Comparison of ENCODE assay signal across 12 mouse cellular contexts in genomic region chr7:49000816-49001215, GRCm38 (mm10).
DNase-seq lines count a peak whose midpoint lies in the region; ATAC-seq lines count a peak whose summit lies in the region.
"Had no signal": no experiment of that assay in that cellular context is flagged by ENCODE, and none has a peak within 500 bp of the region (broad histone marks: within the 10 kb centered on the region; RNA-seq: fewer than 3 reads in every experiment).

No protein-coding gene starts in this region.

- DNase-seq in layer of hippocampus, adult 11-12 months (ENCODE audit: low spot score): peak; percentile 55
- no peak for DNase-seq in layer of hippocampus, postnatal 25 days (ENCODE audit: extremely low spot score in 1 of 2, low spot score in 1 of 2)
- peak; percentile 47 for DNase-seq in right cerebral cortex, adult 18-20 months
- DNase-seq in right cerebral cortex, postnatal 4 days: no peak
- peak; percentile 49 to 51 for DNase-seq in left cerebral cortex, postnatal 36 days (ENCODE audit: low spot score in 2 of 2)
- no peak for DNase-seq in kidney, adult 8-10 months
- DNase-seq: adrenal gland, adult 8-10 months; cerebellum, adult 8-10 months; gastrocnemius, postnatal 14 days; thymus, postnatal 14 days had no signal

- intact Hi-C loops in left cerebral cortex, postnatal 36 days (cut with DNase I): loop anchor here (5.0 kb wide), 1 partner anchor 76 kb away; no protein-coding TSS in a partner anchor

- no peak for ATAC-seq in megakaryocyte-erythroid progenitor cell, adult 5-6 weeks (replicated peaks; ENCODE audit: low FRiP score, low TSS enrichment, poor library complexity, severe bottlenecking)
- ATAC-seq: intestine, embryonic 15.5 days had no signal

Comparison
In these comparisons a context has a peak if more than half of its experiments do, and no peak if none do; other contexts are left out.
1. DNase-seq: peak in layer of hippocampus, adult 11-12 months (single experiment), right cerebral cortex, adult 18-20 months (single experiment) and left cerebral cortex, postnatal 36 days (2 of 2); none in layer of hippocampus, postnatal 25 days (0 of 2), right cerebral cortex, postnatal 4 days (single experiment) and kidney, adult 8-10 months (0 of 2).